Mouse (Mus musculus): ENCODE results near the gene Fam222a.

DNA sequence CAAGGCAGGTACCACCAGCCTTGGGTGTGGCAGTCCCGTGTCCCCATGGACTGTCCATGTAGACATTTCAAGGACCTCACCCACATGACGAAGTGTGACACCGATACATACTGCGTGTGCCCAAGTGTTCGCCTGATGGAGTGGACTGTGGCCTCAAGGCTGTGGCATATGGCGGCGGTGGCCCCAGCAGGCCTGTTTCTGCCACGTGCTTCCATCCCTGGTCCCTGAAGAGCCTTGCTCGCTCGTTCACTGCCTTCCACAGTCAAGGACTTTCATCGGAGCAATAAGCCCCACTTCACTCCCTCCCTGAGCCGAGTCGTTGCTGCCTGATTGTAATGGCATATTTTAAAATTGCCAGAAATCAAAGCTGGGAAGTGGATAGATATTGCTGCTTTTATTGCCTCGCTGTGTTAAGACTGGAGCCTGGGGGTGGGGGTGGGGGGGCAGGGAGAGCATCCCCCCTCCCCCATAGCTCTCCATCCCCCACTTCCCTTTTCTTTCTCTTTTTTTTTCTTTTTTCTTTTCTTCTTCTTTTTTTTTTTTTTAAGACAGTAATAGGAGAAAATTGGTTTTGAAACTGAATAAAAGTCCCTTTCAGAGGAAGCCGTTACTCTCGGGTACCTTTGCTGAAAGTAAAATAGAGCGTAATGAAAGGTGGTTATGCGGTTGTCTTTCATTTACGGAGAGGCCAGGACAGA, 24.8 kb downstream of the Fam222a start:
- TF ChIP-seq EP300 (optimal IDR thresholded peaks at IDR 0.05) = no peak
- no peak for TF ChIP-seq CTCF (IDR thresholded peaks at IDR 0.05; ENCODE audit: low read depth)
